Mouse (Mus musculus) heart, adult 11 months (tissue): ENCODE results near the gene Olfr437.
"Not testable (repeated sequence)": the region's sequence is repeated elsewhere in the genome, so short reads cannot be mapped to it uniquely, and the experiment has no call there.

Source experiments
- DNase-seq: peaks from one replicate; pipeline ENCODE4 v3.0.0; 2022

The Olfr437 gene

DNA sequence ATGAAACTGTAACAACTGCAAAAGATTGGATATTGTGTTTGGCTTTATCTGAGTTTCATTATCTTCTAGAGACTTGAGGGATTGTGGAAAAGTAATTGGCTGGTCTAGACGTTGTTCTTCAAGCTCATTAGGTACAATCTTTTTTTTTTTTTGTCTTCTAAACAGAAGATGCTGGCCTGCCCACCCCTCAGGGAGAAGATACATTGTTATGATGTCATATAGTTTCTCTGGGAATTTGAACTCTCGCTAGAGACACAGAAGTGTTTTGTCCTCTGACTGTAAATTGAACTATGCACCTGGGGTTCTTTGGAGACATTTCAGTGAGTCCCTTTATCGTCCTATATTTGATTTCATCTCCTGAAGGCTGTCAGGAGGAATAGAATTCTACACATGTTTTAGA lies at the start of gene Olfr437:
TSS of gene Olfr437 (plus strand) at position 301 of the 400 bp plus-strand sequence.
- DNase-seq = no peak

DNA sequence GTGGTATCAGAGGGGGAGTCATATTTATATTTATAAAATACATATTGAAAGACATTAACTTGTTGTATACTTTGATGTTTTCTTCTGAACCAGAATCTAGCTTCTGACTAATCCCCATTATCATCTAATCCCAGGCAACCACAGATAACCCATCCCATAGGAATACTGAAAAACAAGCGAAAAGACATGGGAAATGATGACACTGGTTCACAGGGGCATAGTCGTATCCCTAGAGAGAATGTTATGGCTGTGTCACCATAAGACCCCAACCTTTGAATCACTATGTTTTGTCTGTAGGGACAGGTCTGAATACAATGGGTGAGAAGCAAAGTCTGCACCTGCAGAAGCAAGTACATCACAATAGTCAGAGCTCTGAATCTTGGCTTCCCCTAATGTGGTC lies 16.8 kb upstream of the Olfr437 start, which contains the start of gene Olfr237-ps1:
TSS of gene Olfr237-ps1 (plus strand) at position 301 of the 400 bp plus-strand sequence.
- DNase-seq = not testable (repeated sequence)

DNA sequence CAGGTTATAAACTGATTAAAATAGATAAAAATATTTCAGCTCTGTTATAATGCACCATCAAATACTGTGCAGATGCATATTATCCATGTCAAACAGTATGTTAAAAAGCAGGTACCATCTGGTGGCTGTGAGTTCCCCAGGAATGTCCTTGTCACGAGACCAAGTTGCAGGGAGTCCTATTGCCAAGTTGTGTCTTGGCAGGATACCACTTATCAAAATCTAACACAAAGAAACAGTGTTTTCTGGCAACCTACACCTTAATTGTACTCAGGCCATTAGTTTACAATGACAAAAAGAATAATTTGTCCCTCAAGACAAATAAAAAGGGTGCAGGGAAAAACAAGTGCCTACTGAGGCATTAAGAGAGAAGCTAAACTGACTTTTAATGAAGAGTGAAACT lies 3.6 kb upstream of the Olfr437 start:
- no peak for DNase-seq

DNA sequence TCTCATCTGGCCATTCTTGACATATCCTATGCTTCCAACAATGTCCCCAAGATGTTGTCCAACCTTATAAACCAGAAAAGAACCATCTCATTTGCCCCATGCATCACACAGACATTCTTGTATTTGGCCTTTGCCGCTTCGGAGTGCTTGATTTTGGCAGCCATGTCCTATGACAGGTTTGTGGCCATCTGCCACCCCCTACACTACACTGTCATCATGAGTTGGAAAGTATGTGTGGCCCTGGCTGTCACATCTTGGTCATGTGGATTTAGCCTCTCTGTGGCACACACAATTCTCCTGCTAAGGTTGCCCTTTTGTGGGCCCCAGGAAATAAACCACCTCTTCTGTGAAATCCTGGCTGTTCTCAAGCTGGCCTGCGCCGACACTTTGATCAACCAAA lies 4.2 kb downstream of the Olfr437 start:
- peak; percentile 82 for DNase-seq

DNA sequence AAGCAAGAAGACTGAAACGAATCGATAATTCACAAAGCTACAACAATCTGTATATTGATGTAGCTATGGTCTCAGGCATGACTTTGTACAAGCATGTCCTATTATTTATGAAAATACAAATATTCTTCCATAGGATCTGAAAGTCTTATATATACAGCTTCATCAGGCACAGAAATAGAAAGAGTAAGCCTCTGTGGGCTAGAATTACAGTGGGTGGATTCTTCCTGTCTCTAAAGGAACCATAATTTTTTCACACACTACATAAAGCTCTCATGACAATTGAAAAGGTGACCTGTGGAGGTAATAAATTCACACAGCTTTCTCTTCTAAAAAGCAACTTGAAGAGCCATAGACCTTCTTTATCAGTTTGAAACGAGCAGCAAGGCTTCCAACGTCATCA lies 8.8 kb downstream of the Olfr437 start, which contains the start of gene Olfr13:
TSS of gene Olfr13 (plus strand) at position 301 of the 400 bp plus-strand sequence.
- no peak for DNase-seq

DNA sequence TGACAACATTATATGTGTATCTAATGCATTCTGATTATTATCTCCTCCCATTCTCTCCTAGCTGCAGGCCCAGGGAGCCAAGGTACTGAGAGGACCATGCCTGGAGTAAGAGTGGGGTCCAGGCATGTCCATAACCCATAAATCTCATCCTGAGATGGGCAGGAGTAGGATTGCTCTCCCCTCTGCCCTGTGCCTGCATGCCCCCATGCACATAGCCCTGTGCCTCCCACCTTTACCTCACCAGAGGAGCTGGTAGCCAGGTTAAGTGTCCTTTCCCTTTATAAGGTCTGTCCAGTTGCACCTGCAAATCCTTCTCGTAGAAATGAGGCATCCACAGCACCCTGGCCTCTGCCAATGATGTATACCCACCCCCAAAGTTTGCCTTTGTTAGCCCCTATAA lies 15.0 kb downstream of the Olfr437 start:
- DNase-seq = no peak

DNA sequence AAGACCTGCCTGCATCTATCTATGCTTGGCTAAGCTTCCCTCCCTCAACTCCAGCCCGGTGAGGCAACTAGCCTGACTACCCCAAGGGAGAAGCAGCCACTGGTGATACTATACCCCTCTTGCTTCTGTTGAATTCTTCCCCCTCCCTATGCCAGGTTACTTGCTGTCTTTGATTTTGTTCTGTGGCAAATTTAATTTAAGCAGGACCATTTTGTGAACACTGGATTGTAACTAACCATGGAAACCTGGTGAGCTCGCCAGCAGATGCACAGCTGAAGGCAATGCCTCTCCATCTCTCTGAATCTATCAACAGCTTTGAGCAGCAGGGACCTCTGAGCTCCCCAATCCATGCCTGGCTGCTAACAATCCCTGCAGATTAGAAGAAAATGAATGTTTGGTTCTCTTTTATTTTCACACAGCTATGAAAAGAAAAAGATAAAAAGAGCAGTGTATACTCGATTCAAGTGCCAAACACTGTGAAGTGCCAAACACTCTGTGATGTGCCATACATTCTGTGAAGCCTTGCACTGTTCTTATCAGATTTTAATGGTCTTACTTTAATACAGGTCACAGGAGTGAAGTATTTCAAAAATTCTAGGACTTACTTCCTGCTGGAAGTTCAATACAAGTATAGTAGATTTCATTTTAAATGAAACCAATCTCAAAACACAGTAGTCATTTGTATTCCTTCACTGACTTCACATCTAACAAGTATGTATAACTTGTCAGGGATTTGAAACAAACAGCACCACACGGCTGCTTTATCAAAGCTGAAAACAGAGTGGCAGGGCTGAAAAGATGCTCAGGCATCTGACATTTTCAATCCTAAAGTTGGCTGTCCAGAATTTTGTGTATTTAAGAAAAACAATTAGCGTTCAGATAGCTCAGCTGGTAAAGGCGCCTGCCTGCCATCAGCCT lies 15.8 kb downstream of the Olfr437 start:
- no peak for DNase-seq

DNA sequence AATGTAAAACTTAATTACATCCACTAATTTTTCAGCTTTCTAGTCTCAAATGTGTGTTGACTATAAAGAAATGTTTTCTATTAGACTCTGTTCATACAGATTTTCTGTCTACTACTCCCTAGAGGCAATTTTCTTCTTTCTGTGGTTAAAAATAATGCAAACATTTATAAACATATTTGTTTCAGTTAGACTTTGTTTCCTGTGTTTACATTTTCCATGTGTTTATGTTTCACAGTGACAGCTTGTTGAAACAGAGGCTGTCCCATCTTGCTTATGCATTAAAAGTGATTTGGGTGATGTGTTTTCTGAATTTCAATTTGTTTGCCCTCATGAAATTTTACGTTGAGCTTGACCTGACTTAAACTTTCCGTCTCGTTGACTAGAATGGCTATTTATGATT lies 27.9 kb downstream of the Olfr437 start:
- DNase-seq = no peak

DNA sequence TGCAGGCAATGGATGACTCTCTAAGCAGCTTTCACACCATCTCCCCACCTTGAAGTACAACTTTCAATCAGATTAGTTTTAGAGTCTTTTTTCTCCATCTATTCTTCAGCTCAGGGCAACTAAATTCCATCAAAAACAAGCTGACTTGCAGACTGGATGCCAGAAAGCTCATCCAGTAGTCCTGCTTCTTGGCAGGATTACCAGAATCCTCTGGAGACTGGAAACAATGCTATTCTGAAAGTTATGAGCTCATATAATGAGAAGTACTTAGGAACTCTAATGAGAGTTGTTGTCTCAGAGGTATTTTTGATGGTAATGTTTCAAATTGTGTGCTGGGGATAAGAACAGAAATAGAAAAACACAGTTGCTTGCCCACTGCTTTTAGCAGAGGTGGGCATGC lies 33.7 kb downstream of the Olfr437 start, which contains the start of gene Olfr435:
TSS of gene Olfr435 (plus strand) at position 366 of the 400 bp plus-strand sequence.
- DNase-seq = no peak

DNA sequence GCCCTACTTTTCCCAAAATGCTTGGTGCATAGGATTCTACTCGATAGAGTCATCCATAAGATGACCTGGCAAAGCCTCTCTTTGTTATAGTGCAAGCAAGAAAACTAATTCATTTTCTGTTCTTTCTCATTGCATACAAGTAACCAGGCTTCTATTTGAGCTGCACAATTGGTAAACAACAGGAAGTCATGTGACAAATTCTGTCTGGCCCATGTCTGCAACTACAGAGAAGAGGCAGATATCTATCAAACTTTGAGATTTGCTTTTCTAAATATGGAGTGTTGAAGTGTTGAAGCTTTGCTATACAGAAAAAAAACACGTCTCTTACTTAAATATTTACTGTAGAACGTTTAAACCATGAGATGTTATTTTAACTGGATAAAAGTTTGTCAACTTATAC lies 35.0 kb downstream of the Olfr437 start:
- DNase-seq = no peak

DNA sequence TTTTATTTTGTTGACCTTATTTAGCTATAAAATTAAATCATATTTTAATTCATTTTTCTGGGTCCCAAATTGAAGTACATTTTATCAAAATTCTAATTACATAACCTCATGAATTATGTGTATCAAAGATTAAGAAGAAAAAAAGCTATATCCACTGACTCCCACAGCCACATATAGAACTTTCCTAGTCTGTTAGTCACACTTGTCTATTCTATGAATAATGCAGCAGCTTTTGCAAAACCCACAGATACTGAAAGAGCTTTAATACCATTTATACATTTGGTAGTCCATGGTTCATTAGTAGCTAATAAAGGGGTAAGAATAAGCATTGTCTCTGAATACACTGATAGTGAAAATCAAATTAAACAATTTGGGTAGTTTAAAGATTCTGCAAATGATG lies 39.7 kb downstream of the Olfr437 start:
- DNase-seq = no peak

DNA sequence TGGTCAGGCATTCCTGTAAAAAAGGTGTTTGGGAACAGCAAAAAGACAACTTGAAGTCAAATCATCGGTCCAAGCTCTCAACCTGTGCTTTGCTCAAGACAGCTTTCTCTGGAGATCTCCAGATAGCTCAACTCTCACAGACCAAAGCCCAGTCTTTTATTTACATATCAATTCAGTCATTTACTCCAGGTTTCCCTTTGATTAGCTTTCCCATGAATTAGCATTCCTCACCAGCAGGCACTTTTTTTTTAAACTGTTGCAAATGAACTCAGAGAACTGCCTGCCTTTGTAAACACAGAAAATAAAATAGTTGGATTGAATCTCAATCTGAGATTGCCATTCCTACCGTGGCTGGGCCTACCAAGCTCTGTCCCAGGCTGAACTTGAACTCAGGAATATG lies 42.3 kb downstream of the Olfr437 start:
- DNase-seq = no peak

DNA sequence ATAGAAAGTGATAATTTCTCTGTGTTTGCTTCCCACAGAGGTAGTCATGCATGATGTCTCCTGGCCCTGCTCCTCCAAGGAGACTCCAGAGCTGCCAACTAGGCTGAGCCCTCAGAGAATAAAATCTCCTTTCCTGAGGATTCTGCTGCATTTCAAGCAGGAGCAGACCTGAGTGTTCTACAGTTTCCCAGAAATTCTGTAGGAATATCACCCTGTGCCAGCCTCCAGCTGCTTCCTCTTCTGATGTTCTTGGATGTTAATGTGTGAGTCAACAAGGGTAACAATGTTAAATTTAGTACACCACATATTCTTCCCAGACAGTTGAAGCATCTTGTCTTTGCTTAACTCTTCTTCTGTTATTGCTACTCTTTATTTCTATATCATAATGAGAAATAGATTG lies 49.8 kb downstream of the Olfr437 start, which contains the start of gene Olfr434:
TSS of gene Olfr434 (plus strand) at position 149 of the 400 bp plus-strand sequence.
- not testable (repeated sequence) for DNase-seq
